Mouse (Mus musculus) hindbrain, embryonic 12.5 days (tissue): ENCODE results near the gene Rp9. TPM values are rescaled to one million over a fixed set of nuclear protein-coding genes. Genes with fewer than 3 reads are reported as not detected.
A peak's percentile ranks its signal among the peaks of the same experiment; 100 is the strongest.
"Not testable (repeated sequence)": the region's sequence is repeated elsewhere in the genome, so short reads cannot be mapped to it uniquely, and the experiment has no call there.

Experiments
- ATAC-seq: fragments of 200-750 bp; cut with Nextera tagmentation; 2 replicates; pipeline ENCODE4 v1.8.0; 2017; ENCODE audit warnings: moderate TSS enrichment; ENCODE audit not compliant: low FRiP score
- H3K27ac ChIP-seq: fragments of 300-500 bp; sonication (generic); 2 replicates; pipeline ENCODE4 v1.5.1; 2016; ENCODE audit warnings: mild to moderate bottlenecking
- H3K27me3 ChIP-seq: fragments of 300-500 bp; sonication (generic); 2 replicates; pipeline ENCODE4 v1.6.1; 2016; ENCODE audit warnings: mild to moderate bottlenecking
- H3K36me3 ChIP-seq: fragments of 300-500 bp; sonication (generic); 2 replicates; pipeline ENCODE4 v1.6.1; 2016; ENCODE audit warnings: mild to moderate bottlenecking
- H3K4me1 ChIP-seq: fragments of 300-500 bp; sonication (generic); 2 replicates; pipeline ENCODE4 v1.6.1; 2016
- H3K4me2 ChIP-seq: fragments of 300-500 bp; sonication (generic); replicated peaks from 2 replicates; pipeline ENCODE4 v1.6.1; 2016; ENCODE audit warnings: mild to moderate bottlenecking
- H3K4me3 ChIP-seq: fragments of 300-500 bp; sonication (generic); 2 replicates; pipeline ENCODE4 v1.5.1; 2016; ENCODE audit warnings: mild to moderate bottlenecking
- H3K9ac ChIP-seq: fragments of 300-500 bp; sonication (generic); 2 replicates; pipeline ENCODE4 v1.6.1; 2016; ENCODE audit warnings: mild to moderate bottlenecking, moderate library complexity
- H3K9me3 ChIP-seq: fragments of 300-500 bp; sonication (generic); replicated peaks from 2 replicates; pipeline ENCODE4 v1.6.1; 2016; ENCODE audit warnings: mild to moderate bottlenecking
- WGBS: fragments of 180-500 bp; shearing (Covaris S2); methylation state at CpG from one replicate; pipeline ENCODE4 v1.1.7; 2016; 5-methylcytosine and 5-hydroxymethylcytosine counted together
- polyA plus RNA-seq: library from polyadenylated mRNA; unstranded; fragments of >200 nt; fragmentation: Nextera tagmentation; extraction: Ambion mirVana; gene quantifications from 2 replicates; pipeline ENCODE4 v1.2.1, GENCODE M21; 2016

Gene Rp9
- polyA plus RNA-seq, 1 experiment from 2014 or later, result 63.8 TPM

DNA sequence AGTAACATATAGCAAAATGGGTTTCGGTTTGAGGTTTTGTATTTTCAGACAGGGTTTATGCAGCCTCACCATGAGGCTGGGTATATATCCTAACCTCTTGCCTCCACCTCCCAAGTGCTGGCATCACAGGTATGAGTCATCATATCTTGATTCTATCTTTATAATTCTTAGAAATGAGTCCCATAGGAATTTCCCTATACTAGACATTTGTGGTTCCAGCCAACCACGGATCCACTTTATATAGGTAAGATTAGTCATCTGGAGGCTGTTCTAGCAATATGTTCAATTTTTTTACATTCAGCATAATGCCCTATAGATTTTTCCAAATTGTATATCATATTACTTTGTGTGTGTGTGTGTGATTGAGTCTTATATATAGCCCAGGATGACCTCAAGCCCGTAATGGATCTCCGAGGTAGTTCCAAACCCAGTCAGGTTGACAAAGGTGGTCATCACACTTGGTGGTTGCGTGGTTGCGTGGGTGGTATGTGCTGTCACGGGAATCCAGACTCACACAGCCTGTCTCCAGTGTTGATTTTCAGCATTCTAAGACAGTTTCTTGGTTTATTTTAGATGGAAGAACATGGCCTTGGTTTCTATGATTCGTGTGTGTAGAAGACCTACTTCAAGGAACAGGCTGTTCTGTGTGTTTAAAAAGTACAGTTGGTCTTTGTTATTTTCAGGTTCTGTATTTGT lies 14.5 kb upstream of the Rp9 start:
- WGBS, result 92% methylated on average over 8 of the region's 8 CpGs
- no peak overlapping the region for H3K4me3 ChIP-seq
- H3K36me3 ChIP-seq, result no peaks in the 10 kb centered on the region
- H3K27me3 ChIP-seq, result no peaks in the 10 kb centered on the region
- no peaks in the 10 kb centered on the region for H3K9me3 ChIP-seq
- no peak overlapping the region for H3K27ac ChIP-seq
- no peak overlapping the region for H3K9ac ChIP-seq
- no peaks in the 10 kb centered on the region for H3K4me1 ChIP-seq
- no peak for ATAC-seq
- no peak overlapping the region for H3K4me2 ChIP-seq

DNA sequence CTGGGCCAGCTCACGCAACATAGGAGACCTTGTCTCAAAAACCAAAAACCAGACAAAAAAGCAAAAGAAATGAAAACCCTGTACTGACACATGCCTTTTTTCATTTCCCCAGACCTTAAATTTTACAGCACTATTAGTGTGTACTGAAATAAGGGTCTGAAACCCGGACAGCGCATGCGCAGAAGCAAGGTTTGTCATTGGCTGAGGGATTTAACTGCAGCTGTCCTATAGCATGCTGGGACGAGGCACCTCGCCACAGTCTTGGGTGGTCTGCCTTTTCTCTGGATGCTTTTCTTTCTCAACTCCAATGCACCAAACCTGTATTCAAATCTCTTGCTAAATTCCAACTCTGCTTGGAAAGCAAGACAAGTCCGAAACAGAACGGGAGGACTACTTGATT lies 9.4 kb upstream of the Rp9 start:
- Histone ChIP-seq H3K4me2 (no peak overlapping the region), H3K36me3 (no peaks in the 10 kb centered on the region), H3K9me3 (no peaks in the 10 kb centered on the region), H3K9ac (no peak overlapping the region), H3K27me3 (no peaks in the 10 kb centered on the region), H3K4me1 (peaks cover 10% of the 10 kb centered on the region), H3K27ac (no peak overlapping the region), H3K4me3 (no peak overlapping the region)
- WGBS, result 90% methylated on average over 8 of the region's 8 CpGs
- no peak for ATAC-seq

DNA sequence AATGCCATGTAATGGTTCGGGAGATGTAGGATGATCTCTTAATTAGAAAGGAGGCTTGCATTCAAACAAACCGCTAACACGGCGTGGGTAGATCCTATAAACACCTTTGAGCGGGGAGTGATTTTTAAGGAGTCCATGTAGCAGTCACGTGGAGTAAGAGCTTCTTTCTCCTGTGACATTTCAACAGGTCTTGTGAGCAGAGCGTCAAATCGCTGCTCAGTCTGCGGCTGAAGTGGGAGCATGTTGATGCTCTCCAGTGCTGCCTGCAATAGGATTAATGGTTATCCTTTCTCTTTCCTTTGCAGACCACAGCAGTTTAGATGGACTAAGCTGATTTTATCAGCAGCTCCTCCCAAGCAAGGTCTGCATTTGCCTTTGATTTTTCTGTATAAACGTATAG lies 6.7 kb upstream of the Rp9 start:
- Histone ChIP-seq H3K4me1 (peaks cover 10% of the 10 kb centered on the region), H3K36me3 (no peaks in the 10 kb centered on the region), H3K4me3 (peak overlapping the region; percentile 61), H3K27me3 (no peaks in the 10 kb centered on the region), H3K4me2 (peak overlapping the region; percentile 89), H3K9ac (peak overlapping the region; percentile 70), H3K9me3 (no peaks in the 10 kb centered on the region), H3K27ac (no peak overlapping the region)
- no peak for ATAC-seq
- 9% methylated on average over 10 of the region's 10 CpGs for WGBS

- peak within 1 kb of the TSS; percentile 55 for H3K27ac ChIP-seq
- no peaks in the 10 kb centered on the region for H3K9me3 ChIP-seq
- ATAC-seq, result peak; percentile 100
- H3K9ac ChIP-seq, result peak within 1 kb of the TSS; percentile 70
- H3K4me1 ChIP-seq, result peaks cover 10% of the 10 kb centered on the region
- H3K27me3 ChIP-seq, result no peaks in the 10 kb centered on the region
- peak within 1 kb of the TSS; percentile 89 for H3K4me2 ChIP-seq
- under 1% methylated on average over 25 of the region's 25 CpGs for WGBS
- no peaks in the 10 kb centered on the region for H3K36me3 ChIP-seq
- H3K4me3 ChIP-seq, result peak within 1 kb of the TSS; percentile 61
Measured at GRCm38 (mm10) chr9:22475424-22475868, 5.9 kb upstream of the Rp9 start, which contains the start of gene Bbs9. Gene Bbs9, plus strand, starts transcription at chr9:22475715.

DNA sequence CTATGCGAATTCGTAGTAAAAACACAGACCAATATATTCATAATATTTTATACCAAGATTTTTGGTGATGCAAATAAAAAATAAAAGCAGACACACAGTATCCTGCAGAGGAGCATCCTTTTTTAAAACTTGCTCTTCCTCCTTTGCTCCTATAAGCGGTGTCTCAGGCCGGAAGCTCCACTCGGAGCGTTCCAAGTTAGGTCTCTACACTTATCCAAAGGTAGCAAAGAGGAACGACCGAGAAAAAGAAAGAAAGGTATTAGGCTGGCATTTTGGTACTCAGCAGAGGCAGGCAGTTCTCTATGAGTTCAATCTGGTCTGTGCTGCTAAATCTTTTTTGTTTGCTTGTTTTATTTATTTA lies 664 bp downstream of the Rp9 start:
- 78% methylated on average over 8 of the region's 8 CpGs for WGBS
- H3K4me1 ChIP-seq, result peaks cover 4% of the 10 kb centered on the region
- H3K4me3 ChIP-seq, result no peak overlapping the region
- peaks cover 8% of the 10 kb centered on the region; the same call in 1 of the 2 replicates for H3K36me3 ChIP-seq
- no peak overlapping the region for H3K27ac ChIP-seq
- no peak overlapping the region for H3K9ac ChIP-seq
- ATAC-seq, result no peak
- no peaks in the 10 kb centered on the region for H3K9me3 ChIP-seq
- H3K27me3 ChIP-seq, result no peaks in the 10 kb centered on the region
- no peak overlapping the region for H3K4me2 ChIP-seq

DNA sequence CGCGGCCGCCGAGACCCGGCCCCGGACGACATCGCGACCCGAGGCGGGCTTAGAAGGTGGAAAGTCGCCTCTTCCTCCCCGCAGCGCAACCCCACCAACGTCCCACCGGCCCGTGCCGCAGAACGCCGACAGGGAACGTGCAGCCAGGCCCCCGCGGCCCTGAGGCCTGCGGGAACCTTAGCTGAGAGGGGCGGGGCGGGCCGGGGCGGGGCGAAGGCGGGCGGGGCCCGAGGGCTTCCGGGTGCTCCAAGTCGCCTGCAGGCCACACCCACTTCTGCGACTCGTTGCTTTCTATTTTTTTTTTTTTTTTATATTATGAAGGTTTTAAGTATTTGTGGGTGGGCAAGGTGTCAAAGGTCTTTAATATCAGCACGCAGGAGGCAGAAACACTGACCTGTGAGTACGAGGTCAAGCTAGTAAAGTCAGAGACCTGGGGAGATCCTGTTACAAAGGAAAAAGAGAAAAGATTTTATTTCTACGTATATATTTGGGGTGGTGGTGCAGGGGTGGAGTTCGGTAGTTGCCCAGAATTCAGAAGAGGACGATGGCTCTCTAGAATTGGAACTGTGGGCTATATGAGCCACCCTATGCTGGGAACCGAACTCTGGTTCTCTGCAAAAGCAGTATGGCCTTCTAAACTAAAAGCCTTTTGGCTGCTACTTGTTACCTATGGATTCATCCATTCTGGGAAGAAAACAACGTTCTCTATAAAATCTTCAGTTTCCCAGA lies 1.2 kb downstream of the Rp9 start:
- H3K4me3 ChIP-seq, result peak overlapping the region; percentile 87
- peak overlapping the region; percentile 89 for H3K9ac ChIP-seq
- no peaks in the 10 kb centered on the region for H3K9me3 ChIP-seq
- peak overlapping the region; percentile 75 for H3K4me2 ChIP-seq
- H3K27ac ChIP-seq, result peak overlapping the region; percentile 92
- H3K36me3 ChIP-seq, result peaks cover 8% of the 10 kb centered on the region; the same call in 1 of the 2 replicates
- H3K27me3 ChIP-seq, result no peaks in the 10 kb centered on the region
- peaks cover 4% of the 10 kb centered on the region for H3K4me1 ChIP-seq
- 3% methylated on average over 43 of the region's 43 CpGs for WGBS
- ATAC-seq, result peak; percentile 93

DNA sequence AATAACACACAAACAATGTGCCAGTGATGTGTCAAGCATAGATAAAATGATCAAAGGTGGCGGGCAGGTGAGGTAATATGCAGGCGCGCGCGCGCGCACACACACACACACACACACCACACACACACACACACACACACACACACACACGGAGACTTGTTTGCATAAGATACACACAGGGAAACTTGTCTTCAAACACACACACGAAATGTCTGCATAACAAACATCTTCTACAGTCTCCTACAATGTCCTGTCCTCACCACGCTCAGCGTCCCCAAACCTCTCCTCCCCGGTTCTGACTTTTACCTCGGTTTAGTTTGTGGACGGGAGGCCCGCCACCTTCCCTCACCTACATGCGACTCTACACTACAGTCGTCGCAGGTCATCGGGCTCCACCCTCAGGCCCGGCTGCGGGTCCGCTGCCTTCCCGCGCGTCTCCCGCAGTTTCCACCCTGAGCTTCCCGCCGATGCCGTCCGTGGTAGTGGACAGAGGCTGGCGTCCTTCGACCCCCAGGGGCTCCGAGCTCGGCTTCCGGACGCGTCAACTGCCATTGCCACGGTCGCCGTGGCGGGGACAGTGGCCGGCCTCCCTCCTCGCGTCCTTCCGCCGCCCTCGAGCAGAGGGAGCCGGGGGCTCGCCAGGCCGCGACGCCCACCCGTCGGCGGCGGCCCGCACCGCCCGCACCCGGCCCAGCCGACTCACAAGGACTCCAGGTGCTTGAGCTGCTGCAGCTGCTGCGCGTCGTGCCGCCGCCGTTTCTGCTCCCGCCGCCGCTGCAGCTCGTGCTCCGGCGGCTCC lies 2.0 kb downstream of the Rp9 start:
- Histone ChIP-seq H3K9me3 (no peaks in the 10 kb centered on the region), H3K9ac (peak overlapping the region; percentile 89), H3K36me3 (peaks cover 8% of the 10 kb centered on the region; the same call in 1 of the 2 replicates), H3K4me1 (peaks cover 4% of the 10 kb centered on the region), H3K4me2 (peak overlapping the region; percentile 75), H3K27ac (peak overlapping the region; percentile 92), H3K4me3 (peak overlapping the region; percentile 87), H3K27me3 (no peaks in the 10 kb centered on the region)
- ATAC-seq, result peak; percentile 72
- under 1% methylated on average over 43 of the region's 73 CpGs for WGBS

DNA sequence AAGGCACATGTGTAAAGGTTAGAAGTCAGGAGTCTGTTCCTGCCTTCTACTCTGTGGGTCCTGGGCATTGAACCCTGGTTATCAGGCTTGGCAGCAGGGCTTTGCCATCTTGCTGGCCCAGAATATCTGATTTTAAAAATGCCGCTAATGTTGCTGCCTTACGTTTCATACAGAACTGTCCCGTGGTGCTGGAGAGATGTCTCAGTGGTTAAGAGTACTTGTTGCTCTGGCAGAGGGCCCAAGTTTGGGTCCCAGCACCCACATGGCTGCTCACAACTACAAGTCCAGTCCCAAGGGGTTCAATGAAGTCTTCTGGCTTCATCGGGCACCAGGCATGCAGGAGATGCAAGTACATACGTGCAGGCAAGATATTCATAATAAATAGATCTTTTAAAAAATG lies 3.3 kb downstream of the Rp9 start:
- Histone ChIP-seq H3K36me3 (peaks cover 13% of the 10 kb centered on the region; the same call in 1 of the 2 replicates), H3K4me3 (no peak overlapping the region), H3K4me1 (peaks cover 4% of the 10 kb centered on the region), H3K9ac (no peak overlapping the region), H3K9me3 (no peaks in the 10 kb centered on the region), H3K27me3 (no peaks in the 10 kb centered on the region), H3K27ac (no peak overlapping the region), H3K4me2 (no peak overlapping the region)
- ATAC-seq, result no peak
- 94% methylated on average over 5 of the region's 5 CpGs for WGBS

- peaks cover 28% of the 10 kb centered on the region for H3K36me3 ChIP-seq
- no peak overlapping the region for H3K27ac ChIP-seq
- H3K4me2 ChIP-seq, result no peak overlapping the region
- no peak for ATAC-seq
- H3K4me3 ChIP-seq, result no peak overlapping the region
- 86% methylated on average over 3 of the region's 3 CpGs for WGBS
- H3K9me3 ChIP-seq, result no peaks in the 10 kb centered on the region
- no peak overlapping the region for H3K9ac ChIP-seq
- no peaks in the 10 kb centered on the region for H3K4me1 ChIP-seq
- H3K27me3 ChIP-seq, result no peaks in the 10 kb centered on the region
Measured at GRCm38 (mm10) chr9:22461946-22462345, 7.6 kb downstream of the Rp9 start.

DNA sequence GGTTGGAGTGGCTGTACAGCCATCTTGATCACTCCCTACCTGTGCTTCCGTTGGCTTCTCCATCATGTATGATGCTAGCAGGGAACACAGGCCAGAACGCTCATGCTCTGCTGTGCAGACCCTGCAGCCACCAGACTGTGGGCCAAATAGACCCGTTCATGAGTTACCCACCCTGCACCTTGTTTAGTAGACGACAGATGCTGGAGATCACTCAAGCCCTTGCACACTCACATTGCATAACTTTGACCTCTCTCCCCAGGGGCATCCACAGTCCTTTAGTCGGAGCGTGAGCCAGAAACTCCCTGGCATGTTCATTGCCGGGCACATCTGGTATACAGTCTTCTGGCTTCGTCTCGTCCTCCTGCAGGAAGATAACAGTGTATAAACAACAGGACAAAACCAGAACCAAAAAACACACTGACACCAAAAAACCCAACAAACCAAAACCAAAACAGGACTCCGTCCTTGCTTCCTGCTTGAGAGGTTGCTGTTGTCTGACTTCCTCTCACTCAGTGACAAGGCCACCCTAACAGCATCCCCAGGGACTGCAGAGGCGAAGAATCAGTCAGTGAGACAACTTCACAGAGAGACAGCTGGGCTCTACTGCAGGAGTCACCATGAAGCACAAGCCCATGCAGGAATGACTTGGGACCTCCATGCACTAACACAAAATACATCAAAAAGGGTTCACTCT lies 12.3 kb downstream of the Rp9 start:
- H3K36me3 ChIP-seq, result peaks cover 64% of the 10 kb centered on the region

DNA sequence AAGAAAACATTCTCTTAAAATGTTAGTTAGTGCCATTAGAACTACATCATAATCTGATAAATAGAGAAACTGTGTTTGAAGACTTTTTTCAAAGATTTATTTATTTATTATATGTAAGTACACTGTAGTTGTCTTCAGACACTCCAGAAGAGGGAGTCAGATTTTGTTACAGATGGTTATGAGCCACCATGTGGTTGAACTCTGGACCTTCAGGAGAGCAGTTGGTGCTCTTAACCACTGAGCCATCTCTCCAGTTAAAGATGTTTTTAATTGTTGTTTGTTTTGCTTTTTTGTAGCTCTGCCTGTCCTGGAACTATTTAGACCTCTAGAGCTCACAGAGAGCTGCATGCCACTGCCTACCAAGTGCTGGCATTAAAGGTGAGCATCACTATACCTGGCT lies 14.5 kb downstream of the Rp9 start:
- Histone ChIP-seq H3K36me3 (peaks cover 74% of the 10 kb centered on the region), H3K27ac (no peak overlapping the region), H3K4me2 (no peak overlapping the region), H3K4me1 (no peaks in the 10 kb centered on the region), H3K4me3 (no peak overlapping the region), H3K9me3 (no peaks in the 10 kb centered on the region), H3K27me3 (no peaks in the 10 kb centered on the region), H3K9ac (no peak overlapping the region)
- no peak for ATAC-seq

More for the DNA sequence above, 12.3 kb downstream of the Rp9 start:
- no peaks in the 10 kb centered on the region for H3K9me3 ChIP-seq
- no peaks in the 10 kb centered on the region for H3K27me3 ChIP-seq
- WGBS, result 85% methylated on average over 11 of the region's 11 CpGs
- ATAC-seq, result no peak
- H3K27ac ChIP-seq, result no peak overlapping the region
- H3K4me1 ChIP-seq, result no peaks in the 10 kb centered on the region
- H3K9ac ChIP-seq, result no peak overlapping the region
- H3K4me3 ChIP-seq, result no peak overlapping the region
- H3K4me2 ChIP-seq, result no peak overlapping the region

GRCm38 (mm10) chr9:22453990-22454389 lies 15.6 kb downstream of the Rp9 start, which contains the start of gene Gm17545:
Gene Gm17545, plus strand, starts transcription at chr9:22454290.
- peaks cover 84% of the 10 kb centered on the region for H3K36me3 ChIP-seq

More at GRCm38 (mm10) chr9:22453990-22454389, 15.6 kb downstream of the Rp9 start, which contains the start of gene Gm17545:
- 92% methylated on average over 8 of the region's 8 CpGs for WGBS
- ATAC-seq, H3K4me1 ChIP-seq, H3K9ac ChIP-seq, H3K27ac ChIP-seq, H3K9me3 ChIP-seq, H3K4me2 ChIP-seq, H3K4me3 ChIP-seq, H3K27me3 ChIP-seq: not testable (repeated sequence)
